Mouse (Mus musculus) stomach, postnatal 0 days (tissue): ENCODE results near the gene Sox4. TPM values are rescaled to one million over a fixed set of nuclear protein-coding genes. Genes with fewer than 3 reads are reported as not detected.
A peak's percentile ranks its signal among the peaks of the same experiment; 100 is the strongest.

Experiments
- ATAC-seq: fragments of 200-750 bp; cut with Nextera tagmentation; 2 replicates; pipeline ENCODE4 v1.8.0; 2017; ENCODE audit not compliant: low FRiP score, low TSS enrichment
- DNase-seq: peaks from one replicate; pipeline ENCODE4 v3.0.0-alpha.2; 2016; ENCODE audit warnings: low spot score
- H3K27ac ChIP-seq: fragments of 300-500 bp; sonication (generic); replicated peaks from 2 replicates; pipeline ENCODE4 v1.5.1; 2014; ENCODE audit warnings: mild to moderate bottlenecking, control low read depth
- H3K27me3 ChIP-seq: fragments of 300-500 bp; sonication (generic); 2 replicates; pipeline ENCODE4 v1.6.1; 2014; ENCODE audit warnings: low read length; ENCODE audit not compliant: control insufficient read depth, insufficient read depth
- H3K36me3 ChIP-seq: fragments of 300-500 bp; sonication (generic); 2 replicates; pipeline ENCODE4 v1.6.1; 2014; ENCODE audit warnings: low read length, mixed read lengths; ENCODE audit not compliant: control insufficient read depth, insufficient read depth
- H3K4me1 ChIP-seq: fragments of 300-500 bp; sonication (generic); replicated peaks from 2 replicates; pipeline ENCODE4 v1.6.1; 2014; ENCODE audit warnings: antibody characterized with exemption; ENCODE audit not compliant: control insufficient read depth, insufficient read depth
- H3K4me2 ChIP-seq: fragments of 300-500 bp; sonication (generic); replicated peaks from 2 replicates; pipeline ENCODE4 v1.6.1; 2014; ENCODE audit warnings: low read depth, mild to moderate bottlenecking, control low read depth, moderate library complexity
- H3K4me3 ChIP-seq: fragments of 300-500 bp; sonication (generic); 2 replicates; pipeline ENCODE4 v1.5.1; 2014; ENCODE audit warnings: low read depth, low read length, control low read depth
- H3K9ac ChIP-seq: fragments of 300-500 bp; sonication (generic); 2 replicates; pipeline ENCODE4 v1.6.1; 2014; ENCODE audit warnings: mild to moderate bottlenecking, low read length, control low read depth, mixed read lengths
- H3K9me3 ChIP-seq: fragments of 300-500 bp; sonication (generic); 2 replicates; pipeline ENCODE4 v1.6.1; 2016; ENCODE audit warnings: low read length; ENCODE audit not compliant: control insufficient read depth
- CTCF ChIP-seq: IDR thresholded peaks from 2 replicates; pipeline ENCODE4 v1.5.1; 2016; ENCODE audit warnings: antibody characterized with exemption, low read depth, mild to moderate bottlenecking, moderate library complexity
- EP300 ChIP-seq: optimal IDR thresholded peaks from 2 replicates; pipeline ENCODE3; 2016; ENCODE audit warnings: antibody characterized with exemption
- WGBS: fragments of 180-500 bp; shearing (Covaris S2); extraction: QIAGEN DNeasy Blood & Tissue Kit; methylation state at CpG from one replicate; pipeline ENCODE4 v1.1.7; 2014; 5-methylcytosine and 5-hydroxymethylcytosine counted together
- polyA plus RNA-seq: library from polyadenylated mRNA; unstranded; fragments of >200 nt; fragmentation: Nextera tagmentation; extraction: Ambion mirVana; gene quantifications from 2 replicates; pipeline ENCODE4 v1.2.1, GENCODE M21; 2015

Sox4 gene
- polyA plus RNA-seq, 1 experiment from 2014 or later: 23.1 TPM

DNA sequence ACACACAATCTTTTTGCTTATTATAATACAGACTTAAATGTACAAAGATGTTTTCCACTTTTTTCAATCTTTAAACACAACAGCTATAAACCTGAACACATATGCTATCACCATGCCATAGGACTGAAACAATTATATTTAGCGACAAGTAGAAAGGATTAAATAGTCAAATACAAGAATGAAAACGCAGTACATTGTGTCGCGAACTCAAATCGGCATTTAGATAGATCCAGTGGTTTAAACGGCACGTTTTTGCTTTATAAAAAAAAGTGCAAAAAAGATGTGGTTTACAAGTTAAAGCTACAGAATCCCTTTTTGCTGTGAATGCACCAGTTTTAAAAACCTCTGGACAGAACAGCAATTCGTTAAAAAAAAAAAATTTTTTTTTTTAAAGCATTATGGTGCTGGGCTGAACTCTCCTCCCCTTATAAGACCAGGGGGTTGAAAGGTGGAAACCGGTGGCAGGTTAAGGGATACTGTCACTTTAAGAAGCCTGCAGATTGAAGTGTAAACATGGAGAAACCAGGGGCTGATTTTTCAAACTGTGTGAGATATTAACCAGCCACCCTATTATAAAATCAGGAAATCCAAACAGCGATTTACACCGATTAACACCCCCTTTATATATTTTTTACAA lies 4.1 kb downstream of the Sox4 start:
- H3K4me2 ChIP-seq: peak overlapping the region; percentile 50
- no peak overlapping the region for H3K27ac ChIP-seq
- no peak for TF ChIP-seq EP300
- TF ChIP-seq CTCF: no peak
- 4% methylated on average over 11 of the region's 11 CpGs for WGBS
- ATAC-seq (no peak), DNase-seq (no peak)
- H3K27me3 ChIP-seq: no peaks in the 10 kb centered on the region
- peak overlapping the region; percentile 9; the same call in 1 of the 2 replicates for H3K9ac ChIP-seq
- no peaks in the 10 kb centered on the region for H3K9me3 ChIP-seq
- no peaks in the 10 kb centered on the region for H3K36me3 ChIP-seq
- H3K4me1 ChIP-seq: peaks cover 4% of the 10 kb centered on the region; the same call in 1 of the 2 replicates
- H3K4me3 ChIP-seq: peak overlapping the region; percentile 93

GRCm38 (mm10) chr13:28948541-28948940 lies 5.0 kb downstream of the Sox4 start:
- no peak overlapping the region; the same call in 1 of the 2 replicates for H3K27ac ChIP-seq
- H3K9ac ChIP-seq: no peak overlapping the region

DNA sequence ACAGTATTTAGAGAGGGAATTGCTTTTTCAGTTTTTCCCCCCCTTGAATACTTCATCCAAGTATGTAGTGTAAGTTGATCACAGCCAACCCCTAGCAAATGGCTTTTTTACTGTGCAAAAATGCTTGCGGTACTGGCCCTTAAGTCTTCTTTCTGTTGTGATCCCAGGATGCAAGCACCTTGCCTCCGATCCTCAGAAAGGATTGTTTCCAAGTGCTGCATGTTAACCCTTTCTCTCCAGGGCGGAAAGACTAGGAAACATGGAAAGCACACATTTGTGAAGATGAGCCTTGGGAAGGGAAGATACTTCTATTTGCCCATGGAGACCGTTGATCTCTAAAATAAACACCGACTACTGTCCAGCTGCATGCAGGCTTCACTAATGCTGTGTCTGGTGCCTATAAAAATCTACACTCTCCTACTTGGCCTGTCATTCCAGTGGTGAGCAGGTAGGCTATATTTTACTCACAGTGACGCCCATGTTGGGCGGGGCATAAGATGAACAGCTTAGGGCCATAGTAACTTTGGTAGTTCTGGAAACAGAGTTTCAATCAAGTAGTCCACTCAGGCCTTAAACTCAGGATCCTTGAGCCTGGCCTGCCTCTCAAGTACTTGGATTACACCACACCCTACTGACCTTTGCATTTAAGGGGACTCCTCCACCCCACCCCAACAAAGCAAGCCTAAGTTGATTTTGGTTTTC lies 5.6 kb downstream of the Sox4 start:
- no peaks in the 10 kb centered on the region for H3K9me3 ChIP-seq
- no peak for TF ChIP-seq CTCF
- no peak for TF ChIP-seq EP300
- H3K27ac ChIP-seq: no peak overlapping the region
- H3K4me1 ChIP-seq: peaks cover 4% of the 10 kb centered on the region; the same call in 1 of the 2 replicates
- H3K4me2 ChIP-seq: no peak overlapping the region; the same call in 1 of the 2 replicates
- no peaks in the 10 kb centered on the region for H3K27me3 ChIP-seq
- WGBS: 21% methylated on average over 7 of the region's 7 CpGs
- no peak for DNase-seq
- H3K9ac ChIP-seq: no peak overlapping the region
- H3K36me3 ChIP-seq: no peaks in the 10 kb centered on the region
- no peak for ATAC-seq
- H3K4me3 ChIP-seq: no peak overlapping the region

More at GRCm38 (mm10) chr13:28948541-28948940, 5.0 kb downstream of the Sox4 start:
- Histone ChIP-seq H3K4me2 (peak overlapping the region; percentile 50), H3K9me3 (no peaks in the 10 kb centered on the region), H3K4me3 (peak overlapping the region; percentile 93), H3K27me3 (no peaks in the 10 kb centered on the region), H3K4me1 (peaks cover 4% of the 10 kb centered on the region; the same call in 1 of the 2 replicates), H3K36me3 (no peaks in the 10 kb centered on the region)
- 9% methylated on average over 10 of the region's 10 CpGs for WGBS
- ATAC-seq (no peak), DNase-seq (peak; percentile 53)
- TF ChIP-seq CTCF: no peak
- TF ChIP-seq EP300: no peak

DNA sequence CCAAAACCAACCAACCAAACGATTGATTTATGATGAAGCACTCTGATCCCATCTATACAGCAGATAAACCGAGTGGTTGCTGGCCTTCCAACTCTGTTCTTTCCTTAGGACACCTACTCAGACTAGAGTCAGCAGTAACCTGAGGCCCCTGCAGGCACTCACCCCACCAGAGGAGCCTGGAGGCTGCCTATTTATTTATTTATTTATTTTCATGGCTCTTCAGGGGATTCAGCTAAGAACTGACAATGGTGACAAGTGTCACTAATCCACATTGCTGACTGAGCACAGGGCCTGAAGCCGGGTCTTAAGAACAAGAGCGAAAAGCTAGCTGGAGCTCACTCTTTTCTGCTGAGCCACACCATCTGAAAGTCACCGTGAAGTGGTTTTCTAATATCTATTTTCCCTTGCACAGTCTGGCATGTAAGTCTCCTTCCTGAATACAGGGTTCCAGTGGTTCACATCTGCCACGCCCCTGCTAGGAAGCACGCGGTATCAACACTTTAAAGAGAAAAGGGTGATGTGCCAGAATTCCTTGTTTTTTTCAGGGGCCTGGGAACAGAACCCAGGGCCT lies 6.9 kb downstream of the Sox4 start:
- WGBS: 58% methylated on average over 8 of the region's 8 CpGs
- Histone ChIP-seq H3K36me3 (no peaks in the 10 kb centered on the region), H3K4me1 (peaks cover 4% of the 10 kb centered on the region; the same call in 1 of the 2 replicates), H3K27ac (no peak overlapping the region), H3K4me2 (no peak overlapping the region), H3K27me3 (no peaks in the 10 kb centered on the region), H3K4me3 (no peak overlapping the region), H3K9ac (no peak overlapping the region), H3K9me3 (no peaks in the 10 kb centered on the region)
- DNase-seq: no peak
- no peak for ATAC-seq
- no peak for TF ChIP-seq CTCF
- no peak for TF ChIP-seq EP300

DNA sequence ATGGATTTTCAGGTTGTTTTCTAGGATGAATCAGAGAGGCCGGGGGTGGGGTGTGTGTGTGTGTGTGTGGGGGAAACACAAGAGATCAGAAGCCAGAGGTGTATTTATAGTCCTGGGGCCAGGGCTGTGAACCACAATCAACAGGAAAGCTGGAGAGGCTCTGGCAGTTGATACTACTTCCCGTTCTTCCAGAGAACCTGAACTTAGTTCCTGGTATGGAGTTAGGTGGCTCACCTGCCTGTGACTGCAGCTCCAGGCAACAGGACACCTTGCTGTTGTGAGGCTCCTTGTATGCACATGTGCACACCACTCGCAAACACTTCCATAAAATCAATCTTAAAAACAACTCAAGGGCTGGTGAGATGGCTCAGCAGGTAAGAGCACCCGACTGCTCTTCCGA lies 7.8 kb downstream of the Sox4 start:
- no peak for DNase-seq
- no peak overlapping the region for H3K4me2 ChIP-seq
- no peak overlapping the region for H3K9ac ChIP-seq
- H3K4me3 ChIP-seq: no peak overlapping the region
- H3K36me3 ChIP-seq: no peaks in the 10 kb centered on the region
- H3K4me1 ChIP-seq: peaks cover 4% of the 10 kb centered on the region; the same call in 1 of the 2 replicates
- 82% methylated on average over 5 of the region's 5 CpGs for WGBS
- no peaks in the 10 kb centered on the region for H3K9me3 ChIP-seq
- no peak for TF ChIP-seq CTCF
- no peak for TF ChIP-seq EP300
- no peak for ATAC-seq
- H3K27me3 ChIP-seq: no peaks in the 10 kb centered on the region
- no peak overlapping the region for H3K27ac ChIP-seq

- no peaks in the 10 kb centered on the region for H3K27me3 ChIP-seq
- no peaks in the 10 kb centered on the region for H3K36me3 ChIP-seq
- no peak overlapping the region for H3K27ac ChIP-seq
- H3K9ac ChIP-seq: no peak overlapping the region
- no peak overlapping the region for H3K4me2 ChIP-seq
- no peaks in the 10 kb centered on the region for H3K9me3 ChIP-seq
- WGBS: 64% methylated on average over 4 of the region's 4 CpGs
- H3K4me3 ChIP-seq: no peak overlapping the region
- DNase-seq (no peak), ATAC-seq (no peak)
- TF ChIP-seq EP300 (no peak), CTCF (no peak)
- H3K4me1 ChIP-seq: no peaks in the 10 kb centered on the region; the same call in 1 of the 2 replicates
These were observed 10.6 kb downstream of the Sox4 start for GRCm38 (mm10) chr13:28942926-28943325.
